ENCODE assay signal across 8 mouse cellular contexts in the genomic region with DNA sequence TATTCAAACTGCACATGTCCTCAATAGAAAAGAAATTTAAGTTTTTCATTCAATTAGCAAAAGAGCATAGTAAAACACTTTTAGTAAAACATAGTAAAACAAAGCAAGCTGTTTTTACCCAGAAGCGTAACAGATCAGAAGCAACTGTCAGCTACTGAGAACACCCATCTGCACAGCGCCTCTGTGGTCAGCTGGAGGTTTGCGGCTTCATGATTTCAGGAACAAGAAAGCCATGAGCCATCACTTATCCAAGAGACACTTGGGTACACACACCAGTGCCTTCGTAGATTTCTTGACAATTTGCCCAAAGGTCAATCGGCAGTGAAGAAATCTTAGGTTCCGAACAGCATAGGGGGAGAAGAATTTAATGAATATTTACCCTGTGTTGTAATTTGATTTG.
DNase-seq lines count a peak whose midpoint lies in the region; ATAC-seq and TF ChIP-seq lines count a peak whose summit lies in the region.

No protein-coding gene starts in this region.

- DNase-seq in adrenal gland, postnatal 14 days: peak; percentile 17
- no peak for DNase-seq in adrenal gland, postnatal 4 days (ENCODE audit: low spot score in 2 of 2)
- peak; percentile 23 for DNase-seq in kidney, postnatal 14 days
- no peak for DNase-seq in kidney, adult 11 months
- no peak for DNase-seq in Patski (ENCODE audit: low read depth, low spot score)
- peak; percentile 32 for DNase-seq in lung, postnatal 10 days
- DNase-seq in urinary bladder, postnatal 25 days (ENCODE audit: low spot score): no peak
- no peak for DNase-seq in frontal cortex, postnatal 36 days (ENCODE audit: low spot score in 2 of 2)

- CTCF ChIA-PET in Patski (lab: Charles Lee): no interaction called here

- H3K27me3 ChIP-seq in Patski: no peaks in the 10 kb centered on the region

- TF ChIP-seq CTCF in Patski (IDR thresholded peaks at IDR 0.05): peak; percentile 39

- in situ Hi-C loops in Patski (cut with MboI; ENCODE audit: low pct_unique_long_range_greater_than_20kb): no loop called here

- POLR2A ChIA-PET in Patski (lab: Charles Lee): no interaction called here

- no peak for ATAC-seq in Patski

Comparison
In these comparisons a context has a peak if more than half of its experiments do, and no peak if none do; other contexts are left out.
1. DNase-seq: peak in adrenal gland, postnatal 14 days (single experiment), kidney, postnatal 14 days (single experiment) and lung, postnatal 10 days (single experiment); none in adrenal gland, postnatal 4 days (0 of 2), kidney, adult 11 months (single experiment), Patski (single experiment), urinary bladder, postnatal 25 days (single experiment) and frontal cortex, postnatal 36 days (0 of 2).